ENCODE assay signal across 8 mouse cellular contexts in genomic region chr6:91573487-91573886, GRCm38 (mm10).
"Had no signal": no experiment of that assay in that cellular context is flagged by ENCODE, and none has a peak within 500 bp of the region (broad histone marks: within the 10 kb centered on the region; RNA-seq: fewer than 3 reads in every experiment).

No protein-coding gene starts in this region.

- DNase-seq: kidney, postnatal 4 days; liver; lung, adult 18-20 months; lung, postnatal 10 days; lung, postnatal 36 days; retina, postnatal 1 day; thymus, adult 18-20 months; thymus, postnatal 36 days had no signal
